15 mouse cellular contexts compared by ENCODE assay signal in the genomic region with DNA sequence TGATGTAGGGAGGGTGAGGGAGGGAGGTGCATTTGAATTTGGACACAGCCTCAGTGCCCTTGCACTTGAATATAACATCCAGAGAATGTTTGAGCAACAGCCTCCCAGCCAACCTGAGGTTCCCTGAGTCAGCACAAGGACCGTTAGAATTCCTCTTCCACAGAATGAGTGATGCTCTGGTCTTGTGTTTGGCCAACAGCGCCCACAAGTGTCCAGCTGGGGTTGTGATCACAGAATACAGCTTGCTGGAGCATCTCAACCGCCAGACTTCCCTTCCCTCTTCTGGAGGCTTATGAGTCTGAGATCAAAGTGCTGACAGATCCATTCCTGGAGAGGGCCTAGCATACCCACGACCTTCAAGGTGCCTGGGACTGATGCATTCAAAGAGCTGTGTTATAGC.
DNase-seq lines count a peak whose midpoint lies in the region; ATAC-seq and TF ChIP-seq lines count a peak whose summit lies in the region.
"Had no signal": no experiment of that assay in that cellular context is flagged by ENCODE, and none has a peak within 500 bp of the region (broad histone marks: within the 10 kb centered on the region; RNA-seq: fewer than 3 reads in every experiment).

No protein-coding gene starts in this region.

- H3K9me3 ChIP-seq in hindbrain, postnatal 0 days (ENCODE audit: low read length) = no peaks in the 10 kb centered on the region
- no peaks in the 10 kb centered on the region for H3K9me3 ChIP-seq in hindbrain, embryonic 10.5 days
- no peaks in the 10 kb centered on the region for H3K9me3 ChIP-seq in lung, postnatal 0 days (ENCODE audit: low read length)
- no peaks in the 10 kb centered on the region for H3K9me3 ChIP-seq in stomach, postnatal 0 days (ENCODE audit: control insufficient read depth, low read length)
- H3K9me3 ChIP-seq: embryonic facial prominence, embryonic 12.5 days; forebrain, embryonic 15.5 days had no signal

- H3K9ac ChIP-seq in hindbrain, postnatal 0 days (replicated peaks; ENCODE audit: low read length) = no peak overlapping the region
- no peak overlapping the region for H3K9ac ChIP-seq in lung, postnatal 0 days (replicated peaks; ENCODE audit: low read depth)
- no peak overlapping the region for H3K9ac ChIP-seq in stomach, postnatal 0 days (ENCODE audit: low read length)
- H3K9ac ChIP-seq: embryonic facial prominence, embryonic 12.5 days; forebrain, embryonic 15.5 days had no signal

- no peaks in the 10 kb centered on the region for H3K36me3 ChIP-seq in hindbrain, postnatal 0 days (ENCODE audit: insufficient read depth, low read length)
- H3K36me3 ChIP-seq in hindbrain, embryonic 10.5 days = no peaks in the 10 kb centered on the region
- H3K36me3 ChIP-seq in lung, postnatal 0 days (ENCODE audit: insufficient read depth, low read length) = no peaks in the 10 kb centered on the region
- H3K36me3 ChIP-seq in stomach, postnatal 0 days (ENCODE audit: control insufficient read depth, insufficient read depth, low read length) = no peaks in the 10 kb centered on the region
- H3K36me3 ChIP-seq: embryonic facial prominence, embryonic 12.5 days; forebrain, embryonic 15.5 days had no signal

- no peaks in the 10 kb centered on the region for H3K27me3 ChIP-seq in hindbrain, postnatal 0 days (ENCODE audit: insufficient read depth, low read length)
- H3K27me3 ChIP-seq in hindbrain, embryonic 10.5 days (ENCODE audit: insufficient read depth, poor library complexity, severe bottlenecking) = peaks cover 65% of the 10 kb centered on the region
- H3K27me3 ChIP-seq in lung, postnatal 0 days (replicated peaks; ENCODE audit: insufficient read depth, low read length) = no peaks in the 10 kb centered on the region
- H3K27me3 ChIP-seq in stomach, postnatal 0 days (ENCODE audit: control insufficient read depth, insufficient read depth, low read length) = no peaks in the 10 kb centered on the region

- no peak for ATAC-seq in hindbrain, postnatal 0 days
- no peak for ATAC-seq in lung, postnatal 0 days
- ATAC-seq in stomach, postnatal 0 days (ENCODE audit: low FRiP score, low TSS enrichment) = no peak
- ATAC-seq: activated CD4-positive, CD25-positive, alpha-beta regulatory T cell, adult 4 months; CD4-positive, CD25-positive, alpha-beta regulatory T cell, adult 4 months; forebrain, embryonic 15.5 days had no signal

- TF ChIP-seq EP300 in lung, postnatal 0 days (IDR thresholded peaks at IDR 0.05) = no peak
- no peak for TF ChIP-seq EP300 in stomach, postnatal 0 days (optimal IDR thresholded peaks at IDR 0.05)

- peak; percentile 23 for DNase-seq in hindbrain, postnatal 0 days (ENCODE audit: low spot score)
- no peak for DNase-seq in hindbrain, embryonic 10.5 days (ENCODE audit: low spot score)
- no peak for DNase-seq in lung, postnatal 0 days (ENCODE audit: low spot score)
- no peak for DNase-seq in lung, adult 18-20 months
- DNase-seq in adrenal gland, postnatal 25 days = peak; percentile 48
- DNase-seq in stomach, postnatal 0 days (ENCODE audit: low spot score) = no peak
- DNase-seq in Muller cell, postnatal 12 days (ENCODE audit: inconsistent ontology term) = no peak
- DNase-seq in embryo, embryonic 9.5 days (ENCODE audit: extremely low spot score) = no peak
- DNase-seq: cerebellum, adult 11-12 months; heart, postnatal 4 days; spleen, adult 18-20 months had no signal

- H3K27ac ChIP-seq in hindbrain, postnatal 0 days = no peak overlapping the region
- H3K27ac ChIP-seq in hindbrain, embryonic 10.5 days = no peak overlapping the region
- H3K27ac ChIP-seq in lung, postnatal 0 days (ENCODE audit: low read length) = no peak overlapping the region
- H3K27ac ChIP-seq in stomach, postnatal 0 days (replicated peaks) = no peak overlapping the region
- H3K27ac ChIP-seq: embryonic facial prominence, embryonic 12.5 days; forebrain, embryonic 15.5 days had no signal

- 24% methylated on average over 4 of the region's 4 CpGs for WGBS in hindbrain, postnatal 0 days
- WGBS in hindbrain, embryonic 10.5 days = 15% methylated on average over 4 of the region's 4 CpGs
- WGBS in lung, postnatal 0 days = 13% methylated on average over 4 of the region's 4 CpGs
- 22% methylated on average over 4 of the region's 4 CpGs for WGBS in stomach, postnatal 0 days

- peaks cover 9% of the 10 kb centered on the region for H3K4me1 ChIP-seq in hindbrain, postnatal 0 days (ENCODE audit: insufficient read depth, low read length)
- H3K4me1 ChIP-seq in hindbrain, embryonic 10.5 days (replicated peaks) = peaks cover 14% of the 10 kb centered on the region
- H3K4me1 ChIP-seq in lung, postnatal 0 days (ENCODE audit: insufficient read depth, low read depth, low read length) = peaks cover 3% of the 10 kb centered on the region; the same call in 1 of the 2 replicates
- H3K4me1 ChIP-seq in stomach, postnatal 0 days (replicated peaks; ENCODE audit: control insufficient read depth, insufficient read depth) = no peaks in the 10 kb centered on the region

- peak; percentile 41 for TF ChIP-seq CTCF in hindbrain, postnatal 0 days (IDR thresholded peaks at IDR 0.05; ENCODE audit: low read depth)
- peak; percentile 49 for TF ChIP-seq CTCF in lung, postnatal 0 days (IDR thresholded peaks at IDR 0.05)
- peak; percentile 68 for TF ChIP-seq CTCF in stomach, postnatal 0 days (IDR thresholded peaks at IDR 0.05; ENCODE audit: low read depth)

- H3K4me2 ChIP-seq in hindbrain, postnatal 0 days (ENCODE audit: low read depth, low read length) = no peak overlapping the region
- no peak overlapping the region for H3K4me2 ChIP-seq in lung, postnatal 0 days (replicated peaks; ENCODE audit: low read depth, low read length)
- no peak overlapping the region for H3K4me2 ChIP-seq in stomach, postnatal 0 days (replicated peaks; ENCODE audit: low read depth)
- H3K4me2 ChIP-seq: embryonic facial prominence, embryonic 12.5 days; forebrain, embryonic 15.5 days had no signal

- no peak overlapping the region for H3K4me3 ChIP-seq in hindbrain, postnatal 0 days (ENCODE audit: low read length)
- H3K4me3 ChIP-seq in hindbrain, embryonic 10.5 days = no peak overlapping the region
- H3K4me3 ChIP-seq in lung, postnatal 0 days (ENCODE audit: low read depth, low read length) = no peak overlapping the region
- no peak overlapping the region for H3K4me3 ChIP-seq in stomach, postnatal 0 days (ENCODE audit: low read depth, low read length)
- H3K4me3 ChIP-seq: embryonic facial prominence, embryonic 12.5 days; forebrain, embryonic 15.5 days had no signal

Comparison
In these comparisons a context has a peak if more than half of its experiments do, and no peak if none do; other contexts are left out.
1. DNase-seq: peak in hindbrain, postnatal 0 days (single experiment) and adrenal gland, postnatal 25 days (single experiment); none in hindbrain, embryonic 10.5 days (single experiment), lung, postnatal 0 days (single experiment), lung, adult 18-20 months (0 of 2), stomach, postnatal 0 days (single experiment), Muller cell, postnatal 12 days (single experiment) and embryo, embryonic 9.5 days (single experiment).
2. Peak in every context shown above with its lines, with median percentiles within 50 percentile points of each other: CTCF ChIP-seq.